Mouse (Mus musculus) kidney, adult 11 months (tissue): ENCODE results near the gene Esp6.
"Not testable (repeated sequence)": the region's sequence is repeated elsewhere in the genome, so short reads cannot be mapped to it uniquely, and the experiment has no call there.

Experiments
- DNase-seq: peaks from one replicate; pipeline ENCODE4 v3.0.0; 2022

The Esp6 gene

GRCm38 (mm10) chr17:40561207-40561606 is at the start of gene Esp6:
Gene Esp6, plus strand, starts transcription at chr17:40561507.
- DNase-seq: no peak

- DNase-seq: no peak
Observed at GRCm38 (mm10) chr17:40519818-40520217, 41.5 kb upstream of the Esp6 start, which contains the start of gene Esp8. Gene Esp8, plus strand, starts transcription at chr17:40520022.

GRCm38 (mm10) chr17:40529813-40530212 is 31.5 kb upstream of the Esp6 start:
- DNase-seq: no peak

GRCm38 (mm10) chr17:40531147-40531546 is 30.2 kb upstream of the Esp6 start:
- DNase-seq: no peak

GRCm38 (mm10) chr17:40547005-40547404 is 14.3 kb upstream of the Esp6 start:
- DNase-seq: not testable (repeated sequence)

GRCm38 (mm10) chr17:40553470-40553869 is 7.8 kb upstream of the Esp6 start:
- DNase-seq: no peak

GRCm38 (mm10) chr17:40583906-40584305 is 22.6 kb downstream of the Esp6 start:
- DNase-seq: not testable (repeated sequence)

- no peak for DNase-seq
Observed at GRCm38 (mm10) chr17:40591297-40591696, 30.0 kb downstream of the Esp6 start.

- DNase-seq: no peak
Observed at GRCm38 (mm10) chr17:40598294-40598693, 37.0 kb downstream of the Esp6 start, which contains the start of gene Esp4. Gene Esp4, plus strand, starts transcription at chr17:40598594.
